Mouse (Mus musculus): ENCODE measurements around the gene Nsun2. TPM values are rescaled to one million over a fixed set of nuclear protein-coding genes. Genes with fewer than 3 reads are reported as not detected.

Nsun2 gene
- polyA plus RNA-seq, 1 experiment = 109 TPM

DNA sequence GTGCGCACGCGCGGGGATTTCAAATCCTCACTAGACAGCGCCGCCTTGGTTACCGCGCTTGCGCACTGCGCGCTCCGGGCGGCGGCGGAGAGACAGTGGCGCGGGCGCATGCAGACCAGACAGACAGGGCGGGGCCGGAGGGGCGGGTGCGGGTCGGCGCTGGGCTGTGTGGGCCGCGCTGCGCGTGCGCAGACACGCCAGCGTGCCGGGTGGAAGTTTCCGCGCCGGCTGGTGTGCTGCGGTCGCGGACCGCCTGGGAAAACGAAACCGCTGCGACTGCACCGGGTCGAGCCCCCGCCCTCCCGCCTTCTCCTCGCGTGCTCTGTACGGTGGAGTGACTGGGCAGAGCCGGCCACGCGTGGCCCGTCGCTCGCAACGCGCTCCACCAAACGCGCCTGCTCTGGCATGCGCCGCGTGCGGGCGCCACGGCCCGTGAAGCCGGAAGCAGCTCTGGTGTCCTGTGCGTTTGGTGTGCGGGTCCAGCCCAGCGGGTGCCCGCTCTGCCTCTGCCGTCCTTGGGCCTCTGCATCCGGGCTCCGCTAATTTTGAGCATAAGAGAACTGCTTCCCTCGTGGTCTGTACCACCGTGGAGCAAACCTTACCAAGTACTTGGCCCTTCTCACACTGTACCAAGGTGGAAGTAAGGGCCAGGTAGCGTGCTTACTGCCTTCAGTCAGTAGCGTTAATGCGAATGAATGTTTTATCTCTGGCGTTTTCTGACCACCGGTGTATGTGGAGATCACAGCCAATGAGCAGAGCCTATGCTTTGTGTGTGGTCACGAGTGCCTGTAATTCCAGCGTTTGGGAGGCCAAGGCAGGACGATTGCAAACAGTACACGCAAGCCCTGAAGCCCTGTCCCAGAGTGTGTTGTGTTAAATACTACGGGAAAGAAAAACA lies 1.4 kb downstream of the Nsun2 start:
- no peak for TF ChIP-seq CTCF (IDR thresholded peaks at IDR 0.05; ENCODE audit: borderline replicate concordance, insufficient read depth, low read length)
- peak; percentile 79 for TF ChIP-seq POLR2A (IDR thresholded peaks at IDR 0.05; ENCODE audit: low read depth, low read length)
- peak overlapping the region; percentile 65 for H3K4me3 ChIP-seq (ENCODE audit: insufficient read depth, low read length)
- H3K27ac ChIP-seq (ENCODE audit: insufficient read depth, low read length) = peak overlapping the region; percentile 90
- peaks cover 11% of the 10 kb centered on the region for H3K4me1 ChIP-seq (ENCODE audit: control insufficient read depth, insufficient read depth, low read length)

DNA sequence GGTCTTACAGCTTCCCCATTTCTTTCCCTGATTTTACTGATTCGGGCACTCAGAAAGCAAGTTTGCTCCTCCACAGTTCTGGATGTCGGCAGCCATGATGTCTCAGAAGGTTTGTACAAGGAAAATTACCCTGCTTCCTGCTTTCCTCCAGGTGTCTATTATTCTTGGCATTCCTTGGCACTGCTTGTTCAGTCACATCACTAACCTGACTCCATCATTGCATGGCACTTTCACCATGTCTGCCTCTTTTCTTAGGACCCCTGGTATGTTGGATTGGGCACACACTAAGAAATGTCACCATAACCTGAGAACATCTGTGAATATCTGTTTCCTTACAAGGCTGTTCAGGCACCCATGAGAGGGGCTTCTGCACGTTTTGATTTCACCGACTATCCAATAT lies 2.5 kb downstream of the Nsun2 start:
- Histone ChIP-seq H3K4me1 (ENCODE audit: control insufficient read depth, insufficient read depth, low read length) (peaks cover 15% of the 10 kb centered on the region), H3K27ac (ENCODE audit: insufficient read depth, low read length) (peak overlapping the region; percentile 90), H3K4me3 (ENCODE audit: insufficient read depth, low read length) (peak overlapping the region; percentile 65; the same call in 1 of the 2 replicates)
- no peak for TF ChIP-seq POLR2A (IDR thresholded peaks at IDR 0.05; ENCODE audit: low read depth, low read length)
- TF ChIP-seq CTCF (IDR thresholded peaks at IDR 0.05; ENCODE audit: borderline replicate concordance, insufficient read depth, low read length) = no peak

DNA sequence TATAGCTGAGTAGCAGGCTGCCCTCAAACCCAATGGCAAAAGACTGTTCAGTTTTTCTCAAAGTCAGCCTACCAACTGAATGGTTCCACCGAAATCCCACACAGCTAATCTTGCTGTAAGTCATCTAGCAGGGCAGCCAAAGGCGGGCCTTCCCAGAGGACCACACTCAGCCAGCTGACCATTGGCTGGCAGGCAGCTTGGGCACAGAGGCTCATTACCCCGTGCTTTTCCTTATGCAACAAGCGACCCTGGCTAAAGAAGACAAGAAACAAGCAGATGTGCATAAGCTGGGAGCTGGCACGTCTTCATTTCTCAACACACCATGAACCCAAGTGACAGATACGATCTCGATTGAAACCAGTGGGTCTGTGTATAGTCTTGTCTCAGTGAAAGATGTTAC lies 3.8 kb downstream of the Nsun2 start:
- no peak for TF ChIP-seq POLR2A (IDR thresholded peaks at IDR 0.05; ENCODE audit: low read depth, low read length)
- TF ChIP-seq CTCF (IDR thresholded peaks at IDR 0.05; ENCODE audit: borderline replicate concordance, insufficient read depth, low read length) = no peak
- no peak overlapping the region for H3K27ac ChIP-seq (ENCODE audit: insufficient read depth, low read length)
- peaks cover 21% of the 10 kb centered on the region for H3K4me1 ChIP-seq (ENCODE audit: control insufficient read depth, insufficient read depth, low read length)
- no peak overlapping the region for H3K4me3 ChIP-seq (ENCODE audit: insufficient read depth, low read length)

DNA sequence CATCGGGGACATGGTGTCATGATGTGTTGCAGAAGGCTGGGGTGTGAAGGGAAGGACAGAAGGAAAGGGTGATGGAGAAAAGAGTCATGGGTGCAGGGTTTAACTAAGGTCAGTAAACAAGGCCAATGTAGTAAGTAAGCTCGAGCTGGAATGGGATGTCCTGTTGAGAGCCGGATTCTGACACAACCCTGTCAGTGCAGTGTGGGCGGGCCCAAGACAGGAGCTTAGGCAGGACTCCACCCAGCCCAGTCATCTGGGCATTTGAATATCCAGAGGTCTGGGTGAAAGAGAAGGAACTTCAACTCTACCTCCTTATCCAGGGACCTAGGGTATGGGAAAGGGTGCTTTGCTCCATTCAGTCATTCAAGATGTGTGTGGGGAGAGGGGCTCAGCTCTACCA lies 4.8 kb downstream of the Nsun2 start:
- Histone ChIP-seq H3K4me1 (ENCODE audit: control insufficient read depth, insufficient read depth, low read length) (peaks cover 24% of the 10 kb centered on the region), H3K27ac (ENCODE audit: insufficient read depth, low read length) (peak overlapping the region; percentile 16; the same call in 1 of the 2 replicates), H3K4me3 (ENCODE audit: insufficient read depth, low read length) (no peak overlapping the region)
- TF ChIP-seq CTCF (IDR thresholded peaks at IDR 0.05; ENCODE audit: borderline replicate concordance, insufficient read depth, low read length) (no peak), POLR2A (IDR thresholded peaks at IDR 0.05; ENCODE audit: low read depth, low read length) (no peak)

DNA sequence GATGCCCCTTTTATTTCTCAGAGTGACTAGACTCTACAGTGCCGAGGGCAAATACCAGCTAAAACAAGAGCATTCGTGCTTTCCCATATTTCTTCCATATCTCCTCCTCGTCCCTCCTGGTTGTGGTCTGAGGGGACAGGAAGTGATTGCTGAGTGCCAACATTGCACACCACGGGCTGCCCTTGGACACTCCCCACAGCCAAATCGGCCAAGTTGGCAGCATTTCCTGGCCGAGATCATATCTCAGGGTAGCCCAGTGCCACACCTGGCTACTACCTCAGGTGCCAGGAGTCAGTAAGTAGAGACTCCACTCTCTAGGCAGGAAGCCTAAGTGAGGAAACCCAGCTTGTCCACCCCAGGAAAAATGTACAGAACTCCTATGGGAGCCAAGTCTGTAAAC lies 7.7 kb downstream of the Nsun2 start:
- Histone ChIP-seq H3K4me3 (ENCODE audit: insufficient read depth, low read length) (no peak overlapping the region), H3K27ac (ENCODE audit: insufficient read depth, low read length) (peak overlapping the region; percentile 90), H3K4me1 (ENCODE audit: control insufficient read depth, insufficient read depth, low read length) (peaks cover 26% of the 10 kb centered on the region)
- TF ChIP-seq CTCF (IDR thresholded peaks at IDR 0.05; ENCODE audit: borderline replicate concordance, insufficient read depth, low read length) (no peak), POLR2A (IDR thresholded peaks at IDR 0.05; ENCODE audit: low read depth, low read length) (no peak)

DNA sequence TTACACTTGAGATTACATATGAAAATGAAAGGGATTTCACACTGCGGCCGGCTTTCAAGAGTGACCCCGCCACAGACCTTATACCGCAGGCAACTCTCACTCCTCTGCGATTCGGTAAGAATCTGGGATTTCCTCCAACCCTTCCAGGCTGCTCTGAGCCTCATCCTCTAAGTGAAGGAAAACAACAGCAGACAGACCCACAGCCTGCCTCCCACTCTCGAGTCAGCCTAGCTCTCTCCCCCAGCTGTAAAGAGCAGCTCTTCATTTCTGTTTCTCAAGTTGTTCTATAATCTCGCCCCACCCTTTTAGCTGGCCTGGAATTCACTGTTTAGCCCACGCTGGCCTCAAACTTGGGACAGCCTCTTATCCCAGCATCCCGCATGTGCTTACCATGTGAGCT lies 8.2 kb downstream of the Nsun2 start:
- no peak overlapping the region for H3K4me3 ChIP-seq (ENCODE audit: insufficient read depth, low read length)
- H3K27ac ChIP-seq (ENCODE audit: insufficient read depth, low read length) = peak overlapping the region; percentile 90
- TF ChIP-seq POLR2A (IDR thresholded peaks at IDR 0.05; ENCODE audit: low read depth, low read length) = no peak
- no peak for TF ChIP-seq CTCF (IDR thresholded peaks at IDR 0.05; ENCODE audit: borderline replicate concordance, insufficient read depth, low read length)
- H3K4me1 ChIP-seq (ENCODE audit: control insufficient read depth, insufficient read depth, low read length) = peaks cover 26% of the 10 kb centered on the region

DNA sequence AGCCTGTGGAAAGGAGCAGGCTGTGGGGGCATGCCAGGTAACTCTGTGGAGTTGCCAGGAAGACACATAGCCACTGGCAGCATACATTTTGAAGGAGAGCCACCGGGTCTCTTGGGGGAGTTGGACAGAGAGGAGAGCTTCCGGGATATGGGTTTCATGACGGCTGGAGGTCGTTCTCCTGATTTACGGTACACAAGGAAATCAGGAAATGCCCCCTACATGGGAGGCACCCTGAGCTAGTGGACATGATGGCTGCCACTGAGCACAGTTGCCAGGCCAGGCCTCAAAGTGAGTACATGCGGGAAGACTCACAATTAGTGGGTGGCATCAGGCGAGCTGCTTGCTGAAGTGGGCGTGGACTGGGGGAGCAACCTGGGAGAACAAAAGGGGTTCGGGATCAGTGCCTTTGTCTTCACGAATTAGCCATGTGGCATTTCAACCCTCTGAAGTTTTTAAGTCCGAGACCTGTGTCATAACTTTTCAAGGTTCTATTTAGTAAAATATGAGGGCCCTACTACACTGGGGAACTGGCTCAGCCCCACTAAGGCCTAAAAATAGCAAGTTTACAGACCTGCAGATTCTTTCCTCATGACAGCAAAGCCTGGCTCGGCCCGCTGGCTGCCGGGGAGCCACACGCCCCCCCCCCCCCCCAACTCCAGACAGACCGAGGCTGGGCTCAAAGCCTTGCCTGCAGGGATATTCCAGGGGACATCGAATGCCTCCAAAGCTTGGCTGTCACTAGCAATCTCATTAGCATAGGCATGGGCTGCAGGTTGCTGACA lies 9.2 kb downstream of the Nsun2 start:
- H3K27ac ChIP-seq (ENCODE audit: insufficient read depth, low read length) = peak overlapping the region; percentile 90
- peaks cover 26% of the 10 kb centered on the region for H3K4me1 ChIP-seq (ENCODE audit: control insufficient read depth, insufficient read depth, low read length)
- TF ChIP-seq POLR2A (IDR thresholded peaks at IDR 0.05; ENCODE audit: low read depth, low read length) (no peak), CTCF (IDR thresholded peaks at IDR 0.05; ENCODE audit: borderline replicate concordance, insufficient read depth, low read length) (no peak)
- H3K4me3 ChIP-seq (ENCODE audit: insufficient read depth, low read length) = no peak overlapping the region

DNA sequence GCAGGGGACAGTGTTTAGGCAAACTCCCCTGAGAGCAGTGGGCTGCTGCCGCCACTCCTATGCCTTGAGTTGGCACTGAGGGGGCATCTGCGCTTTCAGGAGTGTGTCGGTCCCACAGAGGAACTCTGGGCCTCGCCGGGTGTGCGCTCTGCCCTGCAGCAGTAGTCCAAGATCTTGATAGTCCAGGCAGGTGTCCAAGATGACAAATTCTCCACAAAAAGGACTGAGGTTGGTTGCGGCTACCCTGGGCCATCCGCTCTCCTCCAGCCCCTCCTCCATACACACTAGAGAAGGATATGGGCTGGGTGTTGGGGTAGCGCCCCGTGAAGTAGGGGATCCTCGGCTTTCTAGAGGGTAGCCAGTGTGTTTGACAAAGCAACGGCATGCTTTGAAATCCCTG lies 10.0 kb downstream of the Nsun2 start:
- Histone ChIP-seq H3K27ac (ENCODE audit: insufficient read depth, low read length) (peak overlapping the region; percentile 89), H3K4me3 (ENCODE audit: insufficient read depth, low read length) (no peak overlapping the region)

DNA sequence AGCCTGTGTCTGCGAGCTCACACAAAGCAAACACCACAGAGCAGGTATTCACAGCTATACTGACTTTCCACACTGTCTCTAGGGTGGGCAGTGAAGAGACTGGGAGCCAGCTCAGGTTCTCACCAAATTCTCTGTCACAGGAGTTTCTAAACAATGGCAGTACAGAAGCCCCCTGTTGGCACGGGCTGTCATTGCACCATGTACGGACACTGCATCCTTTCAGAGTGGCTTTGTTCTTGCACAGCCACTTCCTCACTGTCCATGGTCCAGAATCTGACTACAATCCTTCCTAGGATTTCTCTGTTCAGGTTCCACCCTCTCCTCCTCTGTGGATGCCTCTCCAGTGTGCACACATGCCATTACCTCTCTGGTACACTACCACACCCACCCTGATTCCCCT lies 11.5 kb downstream of the Nsun2 start:
- TF ChIP-seq POLR2A (IDR thresholded peaks at IDR 0.05; ENCODE audit: low read depth, low read length) (no peak), CTCF (IDR thresholded peaks at IDR 0.05; ENCODE audit: borderline replicate concordance, insufficient read depth, low read length) (peak; percentile 20; the same call in 1 of the 2 replicates)
- peaks cover 19% of the 10 kb centered on the region for H3K4me1 ChIP-seq (ENCODE audit: control insufficient read depth, insufficient read depth, low read length)
- no peak overlapping the region for H3K27ac ChIP-seq (ENCODE audit: insufficient read depth, low read length)
- no peak overlapping the region for H3K4me3 ChIP-seq (ENCODE audit: insufficient read depth, low read length)

More for the DNA sequence above, 10.0 kb downstream of the Nsun2 start:
- TF ChIP-seq POLR2A (IDR thresholded peaks at IDR 0.05; ENCODE audit: low read depth, low read length) = no peak
- H3K4me1 ChIP-seq (ENCODE audit: control insufficient read depth, insufficient read depth, low read length) = peaks cover 21% of the 10 kb centered on the region

Measured in embryonic fibroblast, embryonic 13.5 days (primary cell).